Mouse (Mus musculus) midbrain, embryonic 10.5 days (tissue): ENCODE data around the gene Ggt1. TPM values are rescaled to one million over a fixed set of nuclear protein-coding genes. Genes with fewer than 3 reads are reported as not detected.
A peak's percentile ranks its signal among the peaks of the same experiment; 100 is the strongest.

Experiments
- DNase-seq: peaks from one replicate; pipeline ENCODE4 v3.0.0-alpha.2; 2017; ENCODE audit warnings: low spot score
- H3K27ac ChIP-seq: fragments of 300-500 bp; sonication (generic); replicated peaks from 2 replicates; pipeline ENCODE4 v1.5.1; 2016; ENCODE audit warnings: mild to moderate bottlenecking
- H3K27me3 ChIP-seq: fragments of 300-500 bp; sonication (generic); 2 replicates; pipeline ENCODE4 v1.6.1; 2016; ENCODE audit warnings: low read depth, mild to moderate bottlenecking; ENCODE audit not compliant: poor library complexity, severe bottlenecking
- H3K36me3 ChIP-seq: fragments of 300-500 bp; sonication (generic); 2 replicates; pipeline ENCODE4 v1.6.1; 2016; ENCODE audit warnings: mild to moderate bottlenecking, moderate library complexity
- H3K4me1 ChIP-seq: fragments of 300-500 bp; sonication (generic); 2 replicates; pipeline ENCODE4 v1.6.1; 2016
- H3K4me3 ChIP-seq: fragments of 300-500 bp; sonication (generic); 2 replicates; pipeline ENCODE4 v1.5.1; 2016; ENCODE audit warnings: mild to moderate bottlenecking, moderate library complexity
- H3K9me3 ChIP-seq: fragments of 300-500 bp; sonication (generic); replicated peaks from 2 replicates; pipeline ENCODE4 v1.6.1; 2016; ENCODE audit warnings: mild to moderate bottlenecking
- WGBS: fragments of 180-500 bp; shearing (Covaris S2); methylation state at CpG from one replicate; pipeline ENCODE4 v1.1.7; 2016; 5-methylcytosine and 5-hydroxymethylcytosine counted together
- polyA plus RNA-seq: library from polyadenylated mRNA; unstranded; fragments of >200 nt; fragmentation: Nextera tagmentation; extraction: Ambion mirVana; gene quantifications from 2 replicates; pipeline ENCODE4 v1.2.1, GENCODE M21; 2016

The Ggt1 gene
- polyA plus RNA-seq, 1 experiment from 2014 or later, result 3.1 TPM

DNA sequence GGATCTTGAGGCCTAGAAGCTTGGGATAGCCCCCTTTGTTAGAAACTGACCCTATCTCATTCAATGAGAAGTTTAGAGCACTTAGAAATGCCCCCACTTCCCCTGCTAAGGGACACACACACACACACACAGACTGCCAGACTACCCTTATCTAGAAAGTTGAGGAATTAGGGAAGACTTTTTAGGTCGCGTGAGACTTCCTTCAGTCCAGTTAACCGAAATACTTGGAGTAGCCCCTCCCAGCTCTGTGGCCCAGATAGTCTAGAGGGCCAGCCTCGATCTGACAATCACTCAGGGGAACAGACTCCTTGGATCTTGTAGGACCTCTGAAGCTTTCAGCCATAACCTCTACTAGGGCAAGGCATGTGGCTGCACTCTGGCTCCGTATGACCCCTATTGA, 6.6 kb downstream of the Ggt1 start:
- 41% methylated on average over 5 of the region's 5 CpGs for WGBS
- H3K4me1 ChIP-seq, result peaks cover 31% of the 10 kb centered on the region
- peaks cover 34% of the 10 kb centered on the region for H3K27me3 ChIP-seq
- H3K9me3 ChIP-seq, result no peaks in the 10 kb centered on the region
- no peak overlapping the region for H3K4me3 ChIP-seq
- no peaks in the 10 kb centered on the region for H3K36me3 ChIP-seq
- DNase-seq, result no peak
- H3K27ac ChIP-seq, result no peak overlapping the region

DNA sequence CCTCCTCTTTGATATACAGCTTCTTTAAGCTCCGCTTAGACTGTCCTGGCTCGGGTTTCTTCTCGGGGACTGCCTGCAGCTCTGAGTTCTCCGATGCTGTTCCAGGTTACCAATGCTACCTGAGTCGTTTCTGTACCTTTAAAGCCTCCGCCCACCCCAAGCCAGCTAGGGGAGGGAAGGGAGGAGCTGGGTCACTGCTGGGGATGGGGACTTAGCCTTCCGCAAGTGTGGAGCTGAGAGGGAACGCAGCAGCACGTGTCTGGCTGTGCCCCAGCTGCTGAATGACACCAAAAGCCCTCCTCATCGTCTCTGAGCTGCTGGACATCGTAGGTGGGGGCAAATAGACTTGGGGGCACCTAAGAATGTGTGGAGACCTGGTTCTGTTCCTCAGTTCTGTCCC, 7.0 kb downstream of the Ggt1 start:
- no peak for DNase-seq
- Histone ChIP-seq H3K36me3 (no peaks in the 10 kb centered on the region), H3K4me1 (peaks cover 34% of the 10 kb centered on the region), H3K9me3 (no peaks in the 10 kb centered on the region), H3K4me3 (no peak overlapping the region), H3K27ac (no peak overlapping the region), H3K27me3 (peaks cover 30% of the 10 kb centered on the region)
- 7% methylated on average over 11 of the region's 11 CpGs for WGBS

DNA sequence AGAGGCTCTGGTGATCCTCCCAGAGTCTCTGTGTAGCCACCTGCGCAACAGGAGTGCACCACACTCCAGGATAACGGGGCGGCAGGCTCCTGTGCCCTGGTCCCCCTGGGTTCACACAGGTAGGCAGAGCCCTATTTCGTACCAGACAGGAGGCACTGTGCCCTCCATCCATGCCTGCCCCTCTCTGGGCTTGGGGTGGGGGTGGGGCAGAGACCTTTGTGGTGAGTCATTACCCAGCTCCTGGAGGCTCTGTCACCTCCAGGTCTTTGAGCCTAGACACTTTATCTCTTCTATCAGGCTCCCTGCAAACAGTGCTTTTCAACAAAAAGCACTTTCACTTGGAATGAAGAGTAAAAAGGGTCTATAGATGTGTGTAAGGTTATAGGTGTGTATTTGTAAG, 7.4 kb downstream of the Ggt1 start:
- Histone ChIP-seq H3K4me1 (peaks cover 38% of the 10 kb centered on the region), H3K4me3 (no peak overlapping the region), H3K27ac (no peak overlapping the region), H3K27me3 (peaks cover 26% of the 10 kb centered on the region), H3K9me3 (no peaks in the 10 kb centered on the region), H3K36me3 (no peaks in the 10 kb centered on the region)
- 14% methylated on average over 4 of the region's 4 CpGs for WGBS
- no peak for DNase-seq

DNA sequence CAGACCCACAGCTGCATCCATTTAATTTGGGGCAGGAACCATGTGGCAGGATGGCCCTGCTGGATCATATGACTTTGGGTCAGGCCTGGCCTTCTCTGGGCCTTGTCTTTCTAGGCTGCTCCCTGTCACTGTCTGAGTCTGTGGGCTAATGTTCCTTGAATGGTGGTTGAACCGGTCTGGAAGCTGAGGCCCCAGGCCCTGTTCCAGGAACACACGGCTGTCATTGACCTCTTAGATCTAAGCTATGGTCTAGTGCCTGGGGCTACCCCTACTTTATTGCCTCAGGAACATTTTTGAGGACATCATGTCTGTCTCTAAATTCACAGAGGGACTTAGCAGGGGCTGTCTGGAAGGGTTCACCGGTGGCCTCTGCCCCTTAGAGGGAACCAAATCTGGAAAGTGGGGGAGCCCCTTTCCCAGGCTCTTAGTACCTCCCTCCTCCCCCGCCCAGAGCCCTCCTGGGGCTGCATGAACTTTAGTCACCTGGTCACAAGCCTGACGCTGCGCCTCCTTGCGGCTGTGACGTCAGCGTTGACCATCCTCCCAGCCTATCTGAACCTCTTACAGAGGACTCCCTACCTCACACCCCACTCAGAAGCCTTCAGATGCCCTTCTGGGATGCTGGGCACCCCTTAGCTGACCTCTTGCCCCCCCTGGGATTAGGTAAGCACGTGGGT, 9.7 kb downstream of the Ggt1 start:
- Histone ChIP-seq H3K36me3 (no peaks in the 10 kb centered on the region), H3K9me3 (no peaks in the 10 kb centered on the region), H3K27ac (peak overlapping the region; percentile 57), H3K4me3 (no peak overlapping the region), H3K27me3 (peaks cover 20% of the 10 kb centered on the region), H3K4me1 (peaks cover 35% of the 10 kb centered on the region)
- no peak for DNase-seq
- 26% methylated on average over 10 of the region's 10 CpGs for WGBS

DNA sequence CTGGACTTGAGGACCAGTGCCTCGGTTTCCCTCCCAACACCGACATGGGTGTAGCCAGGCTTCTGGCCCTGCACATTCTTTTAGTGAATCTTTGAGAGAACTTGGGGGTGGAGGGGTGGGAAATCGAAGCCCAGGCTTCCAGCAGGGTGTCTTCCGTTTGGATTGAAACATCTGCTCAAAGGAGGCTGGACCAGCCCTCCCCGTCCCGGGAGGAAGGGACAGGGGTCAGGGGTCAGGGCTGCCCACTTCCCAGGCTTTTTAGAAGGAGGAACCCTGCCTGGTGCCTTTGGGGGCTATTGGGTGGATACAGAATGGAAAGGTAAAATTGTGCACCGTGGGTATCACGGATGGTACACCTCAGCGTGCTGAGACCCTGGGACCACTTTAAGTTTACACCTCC, 10.5 kb downstream of the Ggt1 start:
- peak overlapping the region; percentile 57 for H3K27ac ChIP-seq
- 44% methylated on average over 9 of the region's 9 CpGs for WGBS
- no peak overlapping the region for H3K4me3 ChIP-seq
- DNase-seq, result no peak
- no peaks in the 10 kb centered on the region for H3K9me3 ChIP-seq
- no peaks in the 10 kb centered on the region for H3K36me3 ChIP-seq
- peaks cover 35% of the 10 kb centered on the region for H3K4me1 ChIP-seq
- H3K27me3 ChIP-seq, result peaks cover 20% of the 10 kb centered on the region

DNA sequence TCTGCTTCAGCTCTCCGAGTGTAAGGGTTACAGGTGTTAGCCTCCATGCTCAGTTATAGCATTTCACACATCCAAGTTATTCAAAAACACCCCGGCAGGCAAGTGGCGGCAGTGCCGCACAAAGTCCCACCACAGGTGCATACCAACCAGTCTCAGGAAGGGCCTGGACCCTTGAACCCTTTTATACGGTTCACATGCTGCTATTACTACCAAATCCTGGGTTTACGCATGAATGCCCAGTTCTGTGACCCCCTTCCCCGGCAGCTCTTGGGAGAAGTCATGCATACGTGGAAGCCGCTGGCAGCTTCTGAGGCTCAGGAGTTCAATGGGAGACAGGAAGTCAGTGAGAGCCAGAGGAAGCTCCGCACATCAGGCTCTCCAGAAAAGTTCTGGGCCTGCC, 11.8 kb downstream of the Ggt1 start:
- Histone ChIP-seq H3K27me3 (peaks cover 13% of the 10 kb centered on the region), H3K4me1 (peaks cover 35% of the 10 kb centered on the region), H3K4me3 (no peak overlapping the region), H3K9me3 (no peaks in the 10 kb centered on the region), H3K27ac (no peak overlapping the region), H3K36me3 (no peaks in the 10 kb centered on the region)
- 65% methylated on average over 10 of the region's 10 CpGs for WGBS
- DNase-seq, result no peak

DNA sequence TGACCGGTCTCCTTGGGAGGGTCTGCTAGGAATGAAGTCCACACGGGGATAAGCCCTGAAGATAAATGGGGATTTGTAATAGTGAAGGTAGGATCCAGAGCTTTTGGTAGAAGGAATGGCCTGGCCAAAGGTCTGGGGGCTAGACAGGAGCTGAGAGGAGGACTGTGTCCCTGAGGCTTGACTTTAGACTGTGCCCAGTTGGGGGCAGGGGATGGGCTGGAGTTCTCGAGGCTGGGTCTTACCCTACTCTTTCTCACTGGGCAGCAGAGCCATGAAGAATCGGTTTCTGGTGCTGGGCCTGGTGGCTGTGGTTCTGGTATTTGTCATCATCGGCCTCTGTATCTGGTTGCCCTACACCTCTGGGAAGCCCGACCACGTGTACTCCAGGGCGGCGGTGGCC, 12.6 kb downstream of the Ggt1 start:
- H3K4me1 ChIP-seq, result peaks cover 27% of the 10 kb centered on the region
- H3K4me3 ChIP-seq, result no peak overlapping the region
- H3K27me3 ChIP-seq, result peaks cover 5% of the 10 kb centered on the region
- no peak overlapping the region for H3K27ac ChIP-seq
- DNase-seq, result no peak
- no peaks in the 10 kb centered on the region for H3K9me3 ChIP-seq
- no peaks in the 10 kb centered on the region for H3K36me3 ChIP-seq
- WGBS, result 89% methylated on average over 9 of the region's 9 CpGs

DNA sequence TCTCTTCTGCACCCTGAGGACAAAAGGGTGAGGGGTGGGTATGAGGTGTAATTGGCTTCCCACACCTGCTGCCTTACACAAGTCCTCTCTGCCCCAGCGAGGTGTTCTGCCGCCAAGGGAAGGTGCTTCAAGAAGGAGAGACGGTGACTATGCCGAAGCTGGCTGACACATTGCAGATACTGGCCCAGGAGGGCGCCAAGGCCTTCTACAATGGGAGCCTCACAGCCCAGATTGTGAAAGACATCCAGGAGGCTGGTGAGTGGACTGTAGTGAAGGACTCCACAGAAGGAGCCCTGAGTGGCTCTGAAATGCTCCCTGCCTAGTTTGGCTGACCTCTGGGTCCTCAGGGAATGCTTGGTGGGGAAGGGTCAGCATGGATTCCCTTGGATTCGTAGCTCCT, 17.7 kb downstream of the Ggt1 start:
- DNase-seq, result no peak
- Histone ChIP-seq H3K9me3 (no peaks in the 10 kb centered on the region), H3K4me3 (no peak overlapping the region), H3K27ac (no peak overlapping the region), H3K27me3 (peaks cover under 1% of the 10 kb centered on the region; the same call in 1 of the 2 replicates), H3K36me3 (no peaks in the 10 kb centered on the region), H3K4me1 (no peaks in the 10 kb centered on the region)
- WGBS, result 88% methylated on average over 6 of the region's 6 CpGs

DNA sequence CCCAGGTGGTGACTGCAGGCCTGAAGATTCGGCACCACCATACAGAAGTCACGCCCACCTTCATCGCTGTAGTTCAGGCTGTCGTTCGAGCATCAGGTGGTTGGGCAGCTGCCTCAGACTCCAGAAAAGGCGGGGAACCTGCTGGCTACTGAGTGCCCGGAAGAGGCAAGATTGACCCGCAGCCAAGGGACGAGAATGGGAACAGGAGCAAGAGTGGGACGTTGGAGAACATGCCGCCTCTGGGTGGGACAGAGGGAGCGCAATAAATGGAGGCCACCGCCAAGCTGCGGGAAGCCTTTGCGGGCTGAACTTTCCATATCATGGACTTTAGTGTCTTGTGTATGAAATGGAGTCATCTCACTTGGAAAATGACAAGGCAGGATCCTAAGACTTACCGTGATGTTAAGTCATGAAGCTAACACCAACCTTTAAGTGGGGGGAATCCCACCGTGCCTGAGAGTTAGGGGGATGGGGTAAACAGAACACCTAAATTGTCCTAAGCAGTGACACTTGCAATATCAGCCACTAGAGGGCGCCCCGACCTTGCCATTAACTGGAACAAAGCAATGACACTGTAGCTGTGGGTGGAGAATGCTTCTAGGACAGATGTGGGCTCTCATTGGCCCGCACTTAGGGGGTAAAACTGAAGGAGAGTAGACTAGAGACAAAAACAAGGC, 24.6 kb downstream of the Ggt1 start:
- H3K9me3 ChIP-seq, result no peaks in the 10 kb centered on the region
- peak overlapping the region; percentile 29 for H3K4me3 ChIP-seq
- H3K27ac ChIP-seq, result 0 out of 2 replicates have a peak overlapping the region, but pooled peaks have one; percentile 42
- H3K27me3 ChIP-seq, result peaks cover 18% of the 10 kb centered on the region
- DNase-seq, result peak; percentile 87
- H3K4me1 ChIP-seq, result peaks cover 19% of the 10 kb centered on the region
- WGBS, result 29% methylated on average over 20 of the region's 20 CpGs
- no peaks in the 10 kb centered on the region for H3K36me3 ChIP-seq

DNA sequence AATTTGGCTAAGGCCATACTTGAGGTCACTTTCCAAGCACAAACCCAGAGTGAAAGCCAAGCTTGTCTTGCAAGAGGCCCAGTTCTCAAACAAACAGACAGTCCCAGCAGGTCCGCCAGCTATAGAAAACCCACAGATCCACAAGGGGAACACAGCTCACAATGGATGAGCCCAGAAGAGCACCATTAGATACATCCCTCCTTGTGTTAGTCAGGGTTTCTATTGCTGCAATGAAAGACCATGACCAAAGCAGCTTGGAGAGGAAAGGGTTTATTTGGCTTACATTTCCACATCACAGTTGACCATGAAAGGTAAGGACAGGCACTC, 25.1 kb downstream of the Ggt1 start:
- Histone ChIP-seq H3K4me3 (no peak overlapping the region), H3K27me3 (peaks cover 18% of the 10 kb centered on the region), H3K36me3 (no peaks in the 10 kb centered on the region), H3K27ac (0 out of 2 replicates have a peak overlapping the region, but pooled peaks have one; percentile 42), H3K9me3 (no peaks in the 10 kb centered on the region), H3K4me1 (peaks cover 19% of the 10 kb centered on the region)
- no peak for DNase-seq
- 93% methylated on average over 1 of the region's 1 CpGs for WGBS

DNA sequence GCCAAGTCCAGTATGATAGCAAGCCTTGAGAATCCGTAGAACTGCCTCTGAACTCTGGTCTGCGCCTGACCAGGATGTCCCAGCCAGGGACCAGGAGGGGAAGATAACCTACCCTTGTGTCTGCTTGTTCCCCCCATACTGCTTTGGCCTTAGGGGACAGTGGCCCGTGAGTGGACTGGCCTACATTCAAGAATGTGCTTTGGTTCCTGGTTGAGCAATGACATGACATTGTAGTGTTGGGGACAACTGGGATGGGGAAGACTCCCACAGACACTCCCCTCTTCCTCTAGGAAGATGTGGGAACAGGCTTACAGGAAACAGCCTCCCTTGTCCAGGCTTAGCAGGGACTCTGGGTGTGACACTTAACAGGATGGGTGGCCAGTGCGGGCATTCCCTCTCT, 26.4 kb downstream of the Ggt1 start:
- Histone ChIP-seq H3K9me3 (no peaks in the 10 kb centered on the region), H3K27me3 (peaks cover 18% of the 10 kb centered on the region), H3K4me1 (peaks cover 19% of the 10 kb centered on the region), H3K36me3 (no peaks in the 10 kb centered on the region), H3K4me3 (no peak overlapping the region), H3K27ac (no peak overlapping the region)
- WGBS, result 90% methylated on average over 4 of the region's 4 CpGs
- DNase-seq, result no peak

DNA sequence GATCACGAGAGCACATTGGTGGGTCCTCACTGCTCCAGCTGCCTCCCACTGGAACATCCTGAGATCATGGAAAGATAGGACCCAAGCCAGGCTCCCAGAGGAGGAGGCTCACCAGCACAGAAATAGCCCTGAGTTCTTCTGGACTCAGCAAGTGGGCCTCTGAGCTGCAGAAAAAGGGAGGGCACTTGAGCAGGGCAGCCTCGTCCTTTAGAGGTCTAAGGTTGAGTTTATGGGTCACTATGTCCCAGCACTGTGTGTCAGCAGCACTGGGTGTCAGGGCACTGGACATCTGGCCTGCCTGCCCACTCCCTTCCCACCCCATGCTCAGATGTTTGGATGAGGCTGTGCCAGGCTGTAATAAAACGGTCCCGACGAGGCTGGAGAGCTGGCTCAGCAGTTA, 26.9 kb downstream of the Ggt1 start:
- WGBS, result 87% methylated on average over 5 of the region's 5 CpGs
- peaks cover 19% of the 10 kb centered on the region for H3K4me1 ChIP-seq
- H3K36me3 ChIP-seq, result no peaks in the 10 kb centered on the region
- H3K27ac ChIP-seq, result no peak overlapping the region
- DNase-seq, result no peak
- H3K27me3 ChIP-seq, result peaks cover 18% of the 10 kb centered on the region
- no peak overlapping the region for H3K4me3 ChIP-seq
- H3K9me3 ChIP-seq, result no peaks in the 10 kb centered on the region

DNA sequence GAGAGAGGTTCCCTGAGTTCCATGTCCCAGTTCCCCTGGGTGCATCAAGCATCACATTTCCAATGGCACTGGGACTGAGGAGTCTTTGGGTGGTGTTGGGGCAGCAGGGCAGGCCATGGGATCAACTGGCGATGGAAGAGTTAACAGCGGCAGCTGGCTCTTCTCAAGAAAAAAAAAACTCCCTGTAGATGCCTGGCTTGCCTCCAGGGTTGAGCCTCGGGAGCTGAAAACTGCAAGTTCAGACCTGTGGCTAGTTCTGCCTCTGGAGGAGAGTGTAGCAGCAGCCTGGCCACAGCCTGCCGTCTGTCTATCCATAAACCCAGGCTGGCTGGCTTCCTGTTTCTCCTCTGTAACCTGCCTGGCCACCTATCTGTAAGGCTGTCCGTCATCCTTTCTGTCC, 27.7 kb downstream of the Ggt1 start, which contains the start of gene Ggt5:
Gene Ggt5, plus strand, starts transcription at position 212 of the 400 bp plus-strand sequence.
- no peak for DNase-seq
- Histone ChIP-seq H3K4me1 (peaks cover 19% of the 10 kb centered on the region), H3K9me3 (no peaks in the 10 kb centered on the region), H3K36me3 (no peaks in the 10 kb centered on the region), H3K27me3 (peaks cover 17% of the 10 kb centered on the region), H3K4me3 (no peak within 1 kb of the TSS), H3K27ac (peak within 1 kb of the TSS; percentile 1; the same call in 1 of the 2 replicates)
- WGBS, result 43% methylated on average over 5 of the region's 5 CpGs
